Mouse (Mus musculus) kidney, adult 9 months (tissue): ENCODE measurements at regions not wholly inside any gene's neighbourhood (a gene's known extent, or its start where the extent isn't known, plus 50 kb on each side); places are given as distances from the start of the nearest gene placed in this dataset.

Experiments
- DNase-seq: peaks from one replicate; pipeline ENCODE4 v3.0.0; 2022

DNA sequence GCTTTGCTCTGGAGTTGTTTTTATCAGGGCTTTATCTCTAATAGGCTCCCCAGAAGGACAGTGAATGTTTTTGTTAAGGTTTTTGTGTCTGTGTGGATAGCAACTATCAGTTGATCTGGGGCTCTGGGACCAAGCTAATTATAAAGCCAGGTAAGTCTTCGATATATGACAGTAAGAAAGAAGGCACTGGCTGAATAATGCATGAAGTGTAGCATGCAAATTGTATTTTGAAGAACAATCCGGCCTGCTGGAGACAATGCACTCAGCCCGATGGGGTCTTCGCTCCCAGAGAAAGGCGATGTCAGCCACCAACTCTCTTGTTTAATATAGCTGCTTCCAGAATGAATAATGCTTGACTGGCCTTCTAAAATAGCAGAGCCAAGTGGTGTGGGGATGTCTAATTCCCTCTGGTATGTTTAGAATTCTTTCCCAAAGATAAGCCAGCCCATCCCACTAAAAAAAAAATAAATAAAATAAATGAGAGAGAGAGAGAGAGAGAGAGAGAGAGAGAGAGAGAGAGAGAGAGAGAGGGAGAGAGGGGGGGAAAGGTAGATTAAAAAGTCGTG lies 68.6 kb downstream of the Dad1 start:
- no peak for DNase-seq

DNA sequence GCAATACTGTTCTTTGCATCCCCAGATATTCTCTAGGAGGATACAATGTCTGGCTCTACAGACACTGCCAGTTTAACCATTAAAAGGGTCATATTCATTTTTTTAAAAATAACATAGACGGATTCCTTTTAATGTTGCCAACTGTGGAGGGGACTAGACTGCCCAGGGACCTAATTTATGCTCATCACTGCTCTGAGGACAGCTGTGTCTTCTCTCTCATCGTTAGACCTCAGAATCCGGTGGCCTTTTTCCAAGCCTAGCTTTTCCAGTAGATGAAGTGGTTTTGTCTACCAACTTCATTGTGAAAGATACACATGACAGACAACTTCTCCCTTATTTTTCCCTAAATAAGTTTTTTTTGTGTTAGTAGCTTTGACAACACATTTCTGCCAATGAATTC lies 70.0 kb downstream of the Dad1 start:
- no peak for DNase-seq

DNA sequence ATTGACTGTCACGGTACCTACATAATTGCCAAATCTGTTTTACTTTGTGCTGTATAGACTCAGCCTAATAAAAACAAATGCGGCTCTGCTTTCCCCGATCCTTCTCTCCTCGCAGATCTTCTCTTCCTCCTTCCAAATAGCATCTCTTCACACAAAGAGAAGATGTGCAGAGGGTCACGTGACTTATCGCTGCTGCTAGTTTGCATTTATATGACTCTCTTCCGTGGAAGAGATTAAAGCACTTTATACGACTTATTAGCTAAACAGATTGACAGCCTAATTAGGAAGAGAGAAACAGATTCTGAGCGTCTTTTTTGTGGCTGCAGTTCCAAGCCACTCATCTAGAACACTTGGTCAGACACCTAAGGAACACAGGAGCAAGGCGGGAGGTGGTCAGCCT lies 71.1 kb downstream of the Dad1 start:
- no peak for DNase-seq

DNA sequence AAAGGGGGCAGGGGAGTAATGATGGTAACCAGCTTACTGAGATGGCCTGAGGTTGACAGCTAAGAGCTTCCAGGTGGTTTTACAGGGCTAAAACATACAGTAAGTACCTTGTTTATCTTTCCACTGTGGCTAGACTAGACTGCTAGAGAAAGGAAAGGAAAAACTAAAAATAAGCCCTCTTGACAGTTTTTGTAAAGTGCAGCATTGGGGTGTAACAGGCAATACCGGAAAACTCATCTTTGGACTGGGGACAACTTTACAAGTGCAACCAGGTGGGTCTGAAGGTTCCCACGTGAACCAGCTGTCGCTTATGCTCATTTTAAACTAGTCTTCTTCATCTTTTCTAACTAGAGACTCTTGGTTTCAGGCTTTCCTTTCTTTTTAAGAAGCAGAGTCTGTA lies 72.6 kb downstream of the Dad1 start:
- no peak for DNase-seq

DNA sequence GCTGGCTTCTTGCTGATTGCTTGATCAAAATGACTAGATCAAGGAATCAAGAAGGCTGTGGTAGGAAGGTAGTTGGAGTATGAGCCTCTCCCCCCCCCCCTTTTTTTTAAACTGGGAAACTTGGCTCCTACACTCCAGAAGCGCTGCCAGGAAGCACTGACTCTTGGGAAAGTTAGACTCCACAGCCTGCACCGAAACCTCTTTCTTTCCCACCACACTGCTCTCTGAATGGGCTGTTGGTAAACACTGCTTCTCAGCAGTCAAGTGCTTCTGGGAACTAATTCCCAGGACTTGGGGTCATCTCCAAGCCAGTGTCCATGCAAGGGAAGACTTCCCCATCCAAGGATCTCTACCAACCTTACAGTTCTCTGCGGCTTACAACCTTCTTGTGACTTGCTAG lies 73.2 kb downstream of the Dad1 start:
- DNase-seq, result no peak

DNA sequence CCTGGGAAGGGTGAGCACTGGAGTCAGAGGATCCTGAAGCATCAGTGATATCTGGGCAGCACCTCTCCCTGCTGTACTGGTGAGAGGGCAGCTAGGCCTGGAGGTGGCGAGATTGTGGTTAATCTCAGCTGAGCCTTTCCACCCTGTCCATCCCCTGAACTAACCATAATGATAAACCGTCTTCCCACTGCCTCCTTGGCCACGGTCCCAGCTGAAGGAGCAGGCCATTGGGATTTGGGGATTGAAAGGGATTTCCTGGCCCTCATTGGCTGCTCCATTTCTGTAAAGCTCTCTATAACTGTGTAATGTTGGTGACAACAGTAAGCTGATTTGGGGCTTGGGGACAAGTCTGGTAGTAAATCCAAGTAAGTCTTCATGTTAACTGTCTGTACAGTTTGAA lies 73.6 kb downstream of the Dad1 start:
- no peak for DNase-seq

DNA sequence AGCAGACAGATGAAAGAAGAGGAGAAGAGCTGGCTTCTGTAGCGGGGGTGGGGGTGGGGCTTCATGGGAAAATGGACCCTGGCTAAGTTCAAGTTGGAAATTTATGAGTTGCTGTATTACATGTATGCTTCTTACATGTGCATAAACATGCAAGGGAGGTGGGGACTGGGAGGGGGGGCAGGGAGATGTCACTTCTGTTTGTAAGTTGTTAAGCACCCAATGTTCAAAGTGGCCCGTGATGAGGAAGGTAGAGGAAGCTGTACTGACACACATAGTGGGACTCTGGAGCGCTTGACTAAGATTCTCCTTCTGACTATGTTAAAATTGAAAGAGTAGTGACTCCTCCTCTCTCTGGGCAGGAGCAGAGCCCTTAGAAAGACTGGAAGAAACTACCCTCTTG lies 75.0 kb downstream of the Dad1 start:
- DNase-seq, result no peak

DNA sequence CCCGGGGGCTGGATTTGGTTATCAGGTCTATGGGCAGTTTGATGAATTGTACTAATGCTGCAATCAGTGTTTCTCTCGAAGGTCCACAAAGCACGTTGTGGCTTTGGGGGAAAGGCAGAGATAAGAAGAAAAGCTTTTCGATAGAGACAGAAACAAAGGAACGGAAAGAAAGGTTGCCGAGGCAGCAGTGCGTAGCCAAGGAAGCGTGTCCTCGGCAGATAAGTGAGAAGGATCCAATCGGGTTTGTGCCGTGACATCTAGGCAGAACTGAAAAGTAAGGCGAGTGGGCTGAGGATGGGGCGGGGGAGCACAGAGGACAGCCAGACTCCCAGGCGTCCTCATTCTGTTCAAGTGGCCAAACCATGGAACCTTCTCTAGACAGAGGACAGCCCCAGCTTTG lies 77.4 kb downstream of the Dad1 start:
- no peak for DNase-seq

DNA sequence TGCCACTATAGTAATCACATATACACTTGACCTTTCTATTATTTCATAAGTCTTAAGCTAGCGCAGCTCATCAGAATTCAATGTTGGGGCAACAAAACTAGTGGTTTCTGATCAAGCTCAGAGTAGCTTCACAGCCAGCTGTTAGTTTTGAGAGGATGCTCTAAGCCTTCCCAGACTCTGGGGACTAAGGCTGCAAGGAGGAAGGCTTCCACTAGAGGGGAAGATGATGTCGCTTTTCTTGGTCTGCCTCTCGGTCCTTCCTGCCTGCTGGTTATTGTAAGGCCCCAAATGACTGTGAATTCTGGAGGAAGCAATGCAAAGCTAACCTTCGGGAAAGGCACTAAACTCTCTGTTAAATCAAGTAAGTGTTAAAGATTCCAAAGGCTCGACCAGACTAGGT lies 78.4 kb downstream of the Dad1 start:
- no peak for DNase-seq

DNA sequence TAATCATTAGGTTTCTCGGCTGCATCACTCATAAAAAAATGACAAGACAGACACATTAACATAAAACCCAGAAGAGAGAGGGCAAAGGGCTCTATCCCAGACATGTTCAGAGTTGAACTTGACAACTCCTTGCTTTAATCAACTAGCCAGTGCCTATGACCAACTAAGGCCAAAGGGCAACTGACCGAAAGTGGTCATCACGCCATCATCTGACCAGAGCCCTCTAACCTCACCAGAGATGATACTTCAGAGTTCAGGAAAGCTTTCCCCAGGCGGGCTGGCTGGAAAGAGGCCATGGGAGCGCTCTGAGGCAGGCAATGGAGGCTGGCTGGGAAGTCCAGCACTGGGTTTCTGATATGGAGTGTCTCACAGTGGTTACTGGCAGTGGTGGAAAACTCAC lies 80.6 kb downstream of the Dad1 start:
- peak; percentile 87 for DNase-seq

DNA sequence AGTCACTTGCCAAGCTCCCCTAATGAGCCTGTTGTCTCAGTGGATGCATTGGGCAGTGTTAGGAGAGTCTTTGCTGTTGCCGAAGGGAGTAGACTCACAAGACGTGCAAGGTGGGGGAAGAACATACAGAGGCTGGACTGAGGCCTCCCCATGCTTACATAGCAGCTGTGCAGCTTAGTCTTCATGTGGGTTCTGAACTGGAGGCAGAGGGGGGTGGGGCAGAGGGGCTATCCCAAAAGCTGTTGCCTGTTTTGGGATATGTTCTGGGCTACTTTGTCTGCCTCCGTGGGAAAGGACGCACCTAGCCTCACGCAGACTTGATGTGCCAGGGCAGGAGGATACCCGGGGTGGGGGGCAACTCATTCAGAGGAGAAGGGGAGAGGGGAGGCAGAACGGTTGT lies 84.7 kb downstream of the Dad1 start:
- no peak for DNase-seq

DNA sequence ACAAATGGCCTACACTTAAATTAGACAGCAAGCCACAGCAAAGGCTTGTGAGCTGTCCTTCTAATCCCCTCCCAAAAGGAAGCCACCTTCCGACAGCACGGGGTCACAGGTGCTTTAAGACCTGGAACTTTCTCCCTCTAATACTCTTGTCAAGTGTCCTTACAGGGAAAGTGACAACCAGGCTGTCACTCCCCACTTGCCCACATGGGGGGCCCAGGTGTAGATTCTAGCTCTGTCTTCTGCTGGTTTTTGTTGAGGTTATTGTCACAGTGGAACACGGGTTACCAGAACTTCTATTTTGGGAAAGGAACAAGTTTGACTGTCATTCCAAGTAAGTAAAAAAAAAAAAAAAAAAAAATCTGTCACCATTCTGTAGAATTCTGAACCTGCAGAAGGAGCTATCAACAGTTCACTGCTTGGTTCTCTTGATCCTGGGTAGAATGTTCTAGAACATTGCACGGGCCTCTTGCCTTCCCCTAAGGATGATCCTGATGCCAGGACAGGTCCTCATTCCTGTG lies 85.4 kb downstream of the Dad1 start:
- no peak for DNase-seq

DNA sequence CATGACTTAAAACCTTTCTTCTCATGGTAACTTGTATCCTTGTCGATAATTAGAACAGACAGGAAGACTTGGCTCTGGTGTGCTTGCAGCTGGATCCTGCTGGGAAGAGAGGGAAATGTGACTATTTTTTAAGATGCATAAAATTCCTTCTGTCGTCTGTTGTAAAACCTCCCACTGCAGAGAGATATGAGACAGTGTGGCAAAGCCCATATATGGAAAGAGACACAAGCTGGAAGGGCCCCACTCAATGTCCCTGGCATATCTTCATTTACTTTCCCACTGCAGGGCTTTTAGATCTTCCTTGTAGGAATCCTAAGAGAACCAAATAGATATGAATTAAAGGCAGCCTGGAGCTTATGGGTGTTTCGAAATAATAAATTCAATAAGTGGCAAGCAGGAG lies 87.8 kb downstream of the Dad1 start:
- DNase-seq, result no peak

DNA sequence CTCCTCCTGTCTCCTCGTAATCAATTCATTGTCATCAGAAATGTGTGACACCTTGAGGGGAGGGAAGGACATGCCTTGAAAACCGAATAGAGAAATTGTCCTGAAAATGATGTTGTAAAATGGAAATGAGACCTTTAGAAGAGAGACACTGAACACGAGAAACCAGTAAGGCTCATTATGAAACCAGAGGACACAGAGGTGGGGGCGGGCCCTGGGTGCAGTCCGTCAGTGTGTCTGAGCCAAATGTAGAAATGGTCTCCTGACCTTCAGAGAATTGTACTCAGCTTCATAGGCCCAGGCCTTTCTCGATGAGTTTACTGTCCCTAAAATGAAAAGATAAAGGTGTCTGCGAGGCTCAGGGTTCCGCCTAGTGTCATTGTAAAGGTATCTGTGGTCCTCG lies 89.0 kb downstream of the Dad1 start:
- no peak for DNase-seq

DNA sequence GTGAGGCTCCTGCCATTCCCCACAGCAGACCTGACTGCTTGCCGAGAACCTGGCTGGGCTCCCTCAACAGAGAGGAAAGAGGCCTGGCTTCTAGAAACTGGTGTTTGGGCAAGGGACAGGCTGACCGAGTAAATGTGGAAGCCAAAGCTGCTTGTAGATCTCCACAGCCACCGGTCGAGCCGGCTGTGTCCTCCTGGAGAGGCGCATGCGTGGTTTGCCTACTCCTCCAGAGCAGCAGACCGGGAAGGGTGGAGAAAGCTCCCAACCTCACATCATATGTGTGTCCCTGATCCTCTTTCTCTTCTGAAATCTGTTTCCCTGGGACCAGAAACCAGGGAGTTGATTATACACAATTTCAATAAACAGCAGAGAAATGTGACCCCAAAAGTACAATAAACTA lies 92.0 kb downstream of the Dad1 start:
- no peak for DNase-seq

DNA sequence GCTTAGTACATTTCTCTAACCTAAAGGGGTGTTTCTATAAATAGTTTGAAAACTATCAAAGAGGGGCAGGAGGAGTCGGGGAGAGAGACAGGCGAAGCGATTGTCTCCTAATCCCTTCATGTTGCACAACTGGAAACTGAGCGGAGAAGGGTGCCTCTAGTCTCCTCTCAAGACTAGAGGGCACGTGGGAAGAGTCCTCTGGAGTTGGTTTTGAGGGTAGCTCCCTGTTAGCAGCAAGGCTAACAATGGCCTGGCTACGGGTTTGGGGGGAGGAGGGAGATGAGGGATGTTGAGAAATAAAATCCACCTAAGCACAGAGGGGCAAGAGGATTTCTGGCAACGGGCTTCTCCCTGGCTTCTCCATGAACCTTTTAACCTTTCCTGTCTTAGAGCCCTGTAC lies 92.7 kb downstream of the Dad1 start:
- no peak for DNase-seq

DNA sequence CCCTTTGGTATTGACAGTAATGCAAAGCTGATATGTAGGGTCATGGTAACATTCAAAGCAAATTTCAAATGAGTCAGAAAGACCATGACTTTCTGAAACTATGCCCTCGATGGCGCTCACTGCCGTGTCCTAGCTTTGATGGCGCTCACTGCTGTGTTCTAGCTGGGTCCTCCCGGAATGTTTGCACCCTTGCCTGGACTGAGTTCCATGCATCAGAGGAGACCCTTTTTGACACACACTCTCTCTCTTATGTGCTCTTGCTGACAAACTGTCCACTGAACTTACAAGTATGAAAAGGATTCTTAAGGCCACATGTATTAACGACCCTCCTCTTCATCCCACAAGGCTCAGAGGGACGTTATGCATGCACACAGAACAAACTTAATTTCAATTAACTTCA lies 94.1 kb downstream of the Dad1 start:
- no peak for DNase-seq

DNA sequence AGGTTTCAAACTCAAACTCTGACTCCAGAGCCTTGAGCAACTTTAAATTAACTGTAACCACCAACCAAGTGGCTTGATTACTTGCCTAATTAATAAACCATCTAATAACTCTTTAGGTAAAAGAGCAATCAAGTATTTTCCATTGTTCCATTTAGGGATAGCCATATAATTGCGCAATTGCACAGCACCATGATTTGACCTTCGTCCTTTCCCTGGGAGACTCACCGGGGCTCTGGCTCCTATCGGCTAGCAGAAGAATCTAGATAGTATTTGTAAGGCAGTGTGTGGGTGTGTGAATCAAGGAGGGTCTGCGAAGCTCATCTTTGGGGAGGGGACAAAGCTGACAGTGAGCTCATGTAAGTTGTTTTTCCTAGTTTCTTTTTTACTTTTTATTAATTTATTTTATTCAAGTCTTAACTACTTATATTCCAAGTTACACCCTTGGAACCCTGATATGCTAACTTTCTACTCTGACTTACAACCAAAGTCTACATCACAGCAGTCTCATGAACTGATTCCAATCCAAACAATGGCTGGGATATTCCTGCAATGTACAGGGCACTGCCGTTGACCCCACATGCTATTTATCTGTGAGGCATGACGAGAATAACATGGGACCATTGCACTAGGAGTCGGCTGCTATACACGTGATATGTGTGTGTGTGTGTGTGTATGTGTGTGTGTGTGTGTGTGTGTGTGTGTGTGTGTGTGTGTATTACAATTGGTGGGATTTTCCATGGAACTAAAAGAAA lies 95.5 kb downstream of the Dad1 start:
- no peak for DNase-seq

DNA sequence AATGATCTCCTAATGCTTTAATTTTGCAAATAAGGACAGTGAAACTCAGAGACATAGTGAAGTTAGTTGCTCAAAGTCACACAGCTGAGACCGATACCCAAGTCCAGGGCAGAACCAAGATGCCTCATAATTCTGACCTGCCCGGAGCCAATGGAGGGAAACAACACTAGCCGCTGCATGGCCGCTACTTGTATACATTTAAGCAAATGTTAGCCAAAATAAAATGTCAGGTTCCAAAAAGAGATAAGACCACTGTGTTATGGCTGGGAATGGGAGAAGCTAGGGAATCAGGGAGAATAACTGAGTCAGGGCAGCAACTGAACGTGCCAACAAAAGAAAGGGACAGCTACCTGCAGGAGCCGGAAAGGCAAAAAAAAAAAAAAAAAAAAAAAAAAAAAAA lies 97.4 kb downstream of the Dad1 start:
- no peak for DNase-seq

DNA sequence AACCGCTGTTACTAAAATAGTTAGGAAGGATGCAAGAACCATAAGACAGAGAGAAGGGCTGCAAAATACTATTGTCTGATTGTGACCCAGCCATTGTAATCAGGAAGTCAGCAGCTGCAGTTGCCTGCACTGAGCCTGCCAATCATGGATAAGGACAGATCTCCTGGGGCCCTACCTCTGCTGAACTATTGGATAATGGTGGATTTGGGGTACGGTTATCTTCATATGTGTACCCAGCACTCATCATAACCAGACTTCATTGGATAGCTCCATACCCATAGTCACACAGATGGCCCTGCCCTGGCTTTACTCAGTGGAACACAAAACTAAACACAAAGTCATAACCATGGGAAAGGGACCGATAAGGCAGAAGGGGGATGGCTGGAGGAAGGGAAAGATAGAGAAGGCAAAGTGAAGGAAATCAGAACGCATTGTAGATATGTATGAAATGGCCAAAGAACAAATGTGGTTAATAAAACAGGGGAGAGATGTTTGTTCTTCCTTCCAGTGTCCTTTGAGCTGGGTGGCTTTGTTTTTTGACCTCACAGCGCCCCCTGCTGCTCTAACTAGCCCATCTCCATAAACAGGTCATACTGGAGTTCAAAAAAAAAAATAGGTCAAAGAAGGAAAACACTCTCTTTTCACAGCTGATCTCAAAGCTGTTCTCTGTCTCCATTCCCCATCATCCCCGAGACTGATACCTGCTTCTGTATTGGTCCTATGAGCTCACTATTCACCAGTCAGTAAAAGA lies 101.2 kb downstream of the Dad1 start:
- DNase-seq, result peak; percentile 78

DNA sequence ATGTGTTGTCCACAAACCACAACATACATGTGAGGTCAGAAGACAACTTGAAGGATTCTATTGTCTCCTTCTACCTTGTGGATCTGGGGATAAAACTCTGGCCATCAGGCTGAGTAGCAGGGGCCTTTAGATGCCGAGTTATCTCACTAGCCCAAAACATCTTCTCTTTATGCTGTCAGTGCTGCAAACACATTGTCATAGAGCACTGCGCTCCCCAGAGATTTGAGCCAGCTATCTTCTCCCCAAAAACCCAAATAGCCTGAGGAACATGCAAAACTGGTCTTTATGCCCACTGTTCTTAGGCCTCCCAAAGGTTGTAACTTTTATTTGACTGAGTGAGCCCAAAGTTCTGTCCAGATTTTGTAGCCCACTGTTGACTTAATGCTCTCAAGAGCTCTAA lies 102.0 kb downstream of the Dad1 start:
- DNase-seq, result no peak

DNA sequence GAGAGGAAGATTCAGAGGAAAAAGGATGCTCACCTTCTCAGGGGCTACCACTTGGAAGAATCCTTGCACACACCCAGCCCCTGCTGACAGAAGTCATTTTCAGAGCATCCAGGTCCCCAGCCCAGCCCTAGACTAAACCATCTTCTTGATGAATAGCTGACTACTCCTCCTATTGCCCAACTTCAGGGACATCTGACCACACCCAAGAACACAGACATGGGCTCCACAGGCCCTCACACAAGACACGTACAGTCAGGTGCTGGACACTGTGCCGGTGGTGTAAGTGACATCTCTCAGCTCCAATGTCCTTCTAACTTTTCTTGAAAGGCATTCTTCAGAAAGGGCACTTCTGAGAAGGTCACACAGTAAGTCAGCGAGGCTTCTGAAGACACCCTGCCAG lies 102.6 kb downstream of the Dad1 start:
- DNase-seq, result no peak

DNA sequence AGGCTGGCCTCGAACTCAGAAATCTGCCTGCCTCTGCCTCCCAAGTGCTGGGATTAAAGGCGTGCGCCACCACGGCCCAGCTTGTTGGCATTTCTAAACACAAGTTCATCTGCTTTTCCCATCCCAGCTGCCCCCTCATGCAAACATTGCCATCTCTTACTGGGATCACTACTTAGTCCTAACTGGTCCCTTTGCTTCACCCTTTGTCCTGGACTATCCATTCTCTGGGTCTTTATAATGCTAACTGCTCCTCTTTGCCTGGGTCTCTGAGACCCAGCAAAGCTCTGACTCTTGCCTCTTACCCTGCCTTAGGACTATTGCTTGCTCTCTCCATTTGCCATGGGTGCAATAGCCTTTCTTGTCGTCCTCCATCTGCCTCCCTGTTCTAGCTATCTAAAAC lies 103.7 kb downstream of the Dad1 start:
- no peak for DNase-seq

DNA sequence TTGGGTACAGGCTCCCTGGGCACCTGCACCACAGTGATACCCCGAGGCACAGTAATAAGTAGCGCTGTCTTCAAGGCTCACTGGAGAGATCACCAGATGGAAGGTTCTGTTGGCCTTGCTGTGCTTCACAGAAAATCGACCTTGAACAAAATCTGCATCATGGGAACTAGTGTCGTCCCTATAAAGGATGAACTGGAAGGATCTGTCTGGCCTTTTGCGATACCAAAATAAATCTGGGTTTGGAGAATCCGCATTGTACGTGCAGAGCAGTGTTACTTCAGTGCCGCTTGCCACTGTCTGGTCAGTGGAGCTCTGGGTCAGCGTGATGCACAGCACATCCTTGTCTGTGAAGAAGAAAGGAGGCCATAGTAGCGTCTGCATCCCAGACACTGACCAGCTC lies 105.3 kb downstream of the Dad1 start:
- no peak for DNase-seq
